Mouse (Mus musculus): Measurements from ENCODE around the gene Prrc2a. TPM values are rescaled to one million over a fixed set of nuclear protein-coding genes. Genes with fewer than 3 reads are reported as not detected.
A peak's percentile ranks its signal among the peaks of the same experiment; 100 is the strongest.
"Not testable (repeated sequence)": the region's sequence is repeated elsewhere in the genome, so short reads cannot be mapped to it uniquely, and the experiment has no call there.

Gene Prrc2a
- total RNA-seq, 2 experiments from 2014 or later = 125 to 144 TPM

DNA sequence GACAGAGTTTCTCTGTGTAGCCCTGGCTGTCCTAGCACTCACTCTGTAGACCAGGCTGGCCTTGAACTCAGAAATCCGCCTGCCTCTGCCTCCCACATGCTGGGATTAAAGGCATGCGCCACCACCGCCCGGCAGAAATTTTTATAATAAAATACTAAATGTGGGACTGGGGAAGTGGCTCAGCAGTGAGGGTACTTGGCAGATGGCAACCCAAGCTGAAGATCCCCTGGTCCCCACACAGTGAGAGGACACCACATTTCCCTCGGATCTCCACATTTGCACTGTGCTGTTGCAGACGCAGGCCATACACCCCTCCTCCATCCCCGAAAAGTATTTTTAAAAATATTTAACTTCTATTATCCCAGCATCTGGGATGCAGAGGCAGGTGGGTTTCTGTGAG lies 31.2 kb downstream of the Prrc2a start:
- no peak for DNase-seq

DNA sequence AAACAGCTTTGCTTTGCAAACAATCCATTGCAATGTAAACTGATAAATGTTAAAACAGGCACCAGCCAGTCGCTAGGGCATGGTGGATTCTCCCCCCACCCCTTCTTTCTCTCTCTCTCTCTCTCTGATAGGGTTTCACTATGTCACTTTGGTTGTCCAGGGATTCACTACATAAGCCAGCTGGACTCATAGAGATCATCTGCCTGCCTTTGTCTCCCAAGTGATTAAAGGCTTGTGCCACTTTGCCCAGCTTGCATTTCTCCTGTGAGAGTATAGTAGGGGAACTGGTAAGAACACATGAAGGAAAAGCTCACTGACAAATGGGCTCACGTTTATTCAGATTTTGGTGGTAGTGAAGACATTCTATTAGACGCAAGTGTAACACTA lies 32.5 kb downstream of the Prrc2a start:
- DNase-seq = no peak

- no peak for DNase-seq
Observed at GRCm38 (mm10) chr17:35131500-35132173, 33.1 kb downstream of the Prrc2a start, which contains the start of gene Apom. TSS of gene Apom (minus strand) at chr17:35132050.

GRCm38 (mm10) chr17:35131038-35131437 lies 33.7 kb downstream of the Prrc2a start:
- no peak for DNase-seq

- no peak for DNase-seq
Observed at GRCm38 (mm10) chr17:35128996-35129395, 35.7 kb downstream of the Prrc2a start.

DNA sequence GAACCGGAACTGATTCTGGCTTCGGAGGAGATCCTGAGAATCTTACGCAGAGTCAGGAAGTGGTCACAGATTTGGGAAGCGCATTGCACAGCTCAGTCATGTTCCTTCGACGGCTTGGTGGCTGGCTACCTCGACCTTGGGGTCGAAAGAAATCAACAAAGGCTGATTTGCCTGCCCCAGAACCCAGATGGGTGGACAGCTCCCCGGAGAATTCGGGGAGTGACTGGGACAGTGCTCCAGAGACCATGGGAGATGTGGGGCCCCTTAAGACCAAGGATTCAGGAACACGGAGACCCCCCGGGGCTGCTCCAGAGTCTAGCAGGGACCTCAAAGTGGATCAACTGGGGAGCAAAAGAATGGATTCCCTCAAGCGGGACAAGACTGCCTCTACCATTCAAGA lies 37.7 kb downstream of the Prrc2a start:
- peak in 1 of 2 experiments; percentile 28 for DNase-seq

GRCm38 (mm10) chr17:35126206-35126611 lies 38.5 kb downstream of the Prrc2a start, which contains the start of gene D17H6S53E:
TSS of gene D17H6S53E (plus strand) at chr17:35126373.
- peak; percentile 85 to 87 for DNase-seq

DNA sequence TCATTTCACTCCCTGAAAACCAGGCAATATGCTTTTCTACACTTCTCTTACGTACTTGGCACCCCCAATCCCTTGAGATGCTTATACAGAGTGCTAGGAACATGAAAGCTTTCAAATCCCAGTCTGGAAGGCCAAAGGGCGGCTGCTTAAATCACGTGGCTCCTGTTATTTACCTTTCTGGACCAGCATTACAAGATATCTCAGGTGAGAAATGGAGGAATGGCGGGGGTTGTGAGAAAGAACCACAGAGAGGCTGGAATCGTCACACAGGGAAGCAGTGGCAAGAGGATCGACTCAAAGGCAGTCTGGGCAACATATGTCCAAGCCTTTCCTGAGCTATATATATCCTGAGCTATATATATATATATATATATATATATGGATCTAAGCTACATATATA lies 39.1 kb downstream of the Prrc2a start:
- no peak for DNase-seq

DNA sequence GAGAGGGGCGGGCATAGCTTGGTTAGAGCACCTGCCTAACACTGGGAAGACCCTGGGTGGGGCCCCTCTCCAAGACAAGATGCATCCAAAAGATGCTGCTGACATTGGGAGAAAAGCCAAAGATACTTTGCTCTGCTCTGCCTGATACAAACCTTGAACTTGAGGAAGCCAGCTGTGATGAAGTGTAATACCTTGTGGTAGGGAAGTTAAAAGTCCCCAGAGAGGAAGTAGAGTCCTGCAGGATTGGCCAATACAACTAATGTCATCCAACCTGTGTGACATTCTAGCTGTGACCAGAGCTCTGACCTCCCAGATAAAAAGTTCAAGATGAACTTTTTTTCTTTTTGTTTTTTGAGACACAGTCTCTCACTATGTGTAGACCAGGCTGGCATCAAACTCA lies 39.6 kb downstream of the Prrc2a start:
- no peak for DNase-seq

DNA sequence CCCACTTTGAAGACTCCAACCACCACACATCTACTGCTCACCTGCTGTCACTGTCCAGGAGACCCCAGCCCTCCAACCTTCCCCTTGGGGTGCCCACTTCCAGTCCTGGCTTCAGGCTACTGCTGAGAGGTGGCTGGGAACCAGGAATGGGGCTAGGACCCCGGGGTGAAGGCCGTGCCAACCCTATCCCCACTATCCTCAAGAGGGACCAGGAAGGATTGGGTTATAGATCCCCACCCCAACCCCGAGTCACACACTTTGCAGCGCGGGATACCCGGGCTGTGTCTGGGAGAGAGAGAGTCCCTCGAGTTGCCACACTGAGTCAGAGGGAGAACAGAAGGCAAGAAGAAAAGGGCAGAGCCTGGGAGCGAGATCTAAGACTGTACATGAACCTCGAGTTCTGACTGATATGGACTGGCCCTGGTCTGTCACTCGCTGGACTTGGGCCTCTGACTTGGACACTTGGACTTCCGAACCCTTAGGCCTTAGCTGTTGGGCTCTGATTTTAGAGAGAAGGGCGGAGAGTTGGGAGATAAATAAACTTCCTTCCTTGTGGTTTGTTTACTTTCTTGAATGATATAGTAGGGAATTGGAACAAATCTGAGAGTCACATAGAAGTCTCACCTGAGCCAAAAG lies 40.3 kb downstream of the Prrc2a start:
- DNase-seq = not testable (repeated sequence)

DNA sequence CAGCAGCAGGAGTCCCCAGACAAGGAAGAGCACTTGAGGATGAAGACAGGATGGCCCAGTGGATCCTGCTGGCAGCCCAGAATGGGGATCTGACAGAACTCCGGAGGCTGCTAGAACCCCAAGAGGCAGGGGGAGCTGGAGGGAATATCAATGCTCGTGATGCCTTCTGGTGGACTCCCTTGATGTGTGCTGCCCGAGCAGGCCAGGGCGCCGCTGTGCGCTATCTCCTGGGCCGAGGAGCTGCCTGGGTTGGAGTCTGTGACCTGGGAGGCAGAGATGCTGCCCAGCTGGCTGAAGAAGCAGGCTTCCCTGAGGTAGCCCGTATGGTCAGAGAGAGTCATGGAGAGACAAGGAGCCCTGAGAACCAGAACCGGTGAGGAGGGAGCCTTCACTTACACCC lies 41.4 kb downstream of the Prrc2a start:
- DNase-seq = not testable (repeated sequence)

DNA sequence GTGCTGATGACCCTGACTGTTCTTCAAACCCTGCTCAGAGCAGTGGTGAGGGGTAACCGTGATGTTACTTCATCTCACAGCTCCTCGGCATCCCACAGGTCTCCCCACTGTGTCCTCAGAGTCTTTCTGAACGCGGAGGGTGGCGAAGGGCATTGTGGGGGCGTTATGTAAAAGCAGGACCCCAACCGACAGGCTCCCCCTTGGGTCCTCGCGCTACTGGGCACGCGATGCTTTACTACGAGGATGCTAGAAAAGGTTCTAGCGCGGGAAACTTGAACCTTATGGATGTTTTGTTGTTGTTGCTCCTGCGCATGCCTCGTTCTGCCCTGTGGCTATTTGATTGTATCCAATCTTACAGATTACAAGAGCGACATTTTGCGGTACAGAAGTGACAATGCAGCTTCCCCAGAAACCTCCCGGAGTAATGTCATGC lies 42.8 kb downstream of the Prrc2a start, which contains the start of gene Csnk2b:
Csnk2b (minus strand) TSS at position 183 of the 433 bp plus-strand sequence.
- DNase-seq = peak; percentile 39 to 53

DNA sequence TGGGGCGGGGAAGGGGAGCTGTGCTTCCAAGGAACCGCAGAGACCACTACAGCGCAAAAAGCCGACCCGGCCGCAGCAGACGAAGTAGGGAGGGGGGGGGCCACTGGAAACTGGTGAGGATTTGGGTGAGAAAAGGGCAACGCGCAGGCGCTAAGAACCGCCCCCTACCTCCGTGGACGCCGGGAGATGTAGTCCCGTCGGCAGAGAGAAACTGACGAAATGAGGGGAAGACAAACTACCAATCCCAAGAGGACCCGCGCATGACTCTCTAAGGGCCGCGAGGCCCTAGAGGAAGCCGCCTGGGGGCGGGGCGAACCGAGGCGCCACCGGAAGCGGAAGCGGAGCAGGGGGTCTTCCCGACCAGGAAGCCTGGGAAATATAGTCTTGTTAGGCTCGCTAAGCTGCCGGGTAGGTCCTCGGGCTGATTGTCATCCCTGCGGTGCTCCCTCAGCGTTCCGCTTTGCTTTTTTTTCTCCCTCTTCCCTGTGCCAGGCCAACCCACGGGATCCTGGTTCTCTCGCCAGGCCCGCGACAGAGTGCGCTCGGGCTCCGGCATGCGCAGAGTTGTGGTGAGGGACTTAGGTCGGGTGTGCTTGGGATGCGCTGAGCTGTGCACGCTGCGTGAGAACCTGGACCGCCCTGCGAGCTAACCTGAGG lies 43.4 kb downstream of the Prrc2a start, which contains the start of gene Gpank1:
Gpank1 (plus strand) TSS at position 313 of the 657 bp plus-strand sequence.
- DNase-seq = peak; percentile 98 to 99

- no peak for DNase-seq
Observed at GRCm38 (mm10) chr17:35120745-35121142, 44.0 kb downstream of the Prrc2a start.

GRCm38 (mm10) chr17:35115046-35116019 lies 49.4 kb downstream of the Prrc2a start, which contains the start of gene Ly6g5b:
TSS of gene Ly6g5b (minus strand) at chr17:35115428.
- DNase-seq = no peak

DNA sequence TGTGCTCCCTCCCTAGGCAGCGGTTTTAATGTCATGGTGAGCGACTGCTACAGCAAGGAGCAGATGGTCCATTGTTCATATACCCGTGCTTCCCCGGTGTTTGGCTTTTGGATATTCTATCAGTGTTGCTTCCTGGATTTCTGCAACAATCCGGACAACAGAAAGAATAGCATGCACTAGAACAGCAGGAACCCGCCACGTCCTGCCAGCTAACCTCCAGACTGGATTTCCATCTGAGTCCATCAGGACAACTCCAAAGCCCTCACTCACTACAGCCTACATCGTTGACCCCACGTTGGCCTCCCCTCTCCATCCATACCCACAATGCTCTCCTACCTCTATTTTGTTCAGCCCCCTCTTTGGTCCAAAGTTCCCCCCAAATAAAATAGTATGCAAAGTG lies 52.9 kb downstream of the Prrc2a start:
- DNase-seq = no peak

- no peak for DNase-seq
Observed at GRCm38 (mm10) chr17:35108097-35108496, 56.6 kb downstream of the Prrc2a start, which contains the start of gene Ly6g5c. TSS of gene Ly6g5c (plus strand) at chr17:35108279.

DNA sequence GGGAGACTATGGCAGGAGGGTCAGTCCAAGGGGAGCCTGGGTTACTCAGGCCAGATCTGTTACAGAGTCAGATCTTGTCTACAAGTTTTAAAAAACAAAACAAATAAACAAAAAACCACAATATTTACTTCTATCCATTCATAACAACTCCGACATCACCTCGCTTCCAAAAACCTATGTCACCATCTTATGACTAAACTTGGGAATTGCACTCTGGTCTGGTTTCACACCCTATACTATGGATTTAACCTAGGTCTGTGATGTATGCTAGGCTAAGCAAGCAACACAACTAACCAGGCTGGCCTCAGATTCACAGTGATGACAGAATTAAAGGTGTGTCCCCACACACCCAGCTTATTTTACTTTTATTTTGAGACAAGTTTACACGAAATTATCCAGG lies 58.2 kb downstream of the Prrc2a start:
- no peak for DNase-seq

GRCm38 (mm10) chr17:35105740-35106389 lies 58.8 kb downstream of the Prrc2a start:
- peak; percentile 33 to 37 for DNase-seq

GRCm38 (mm10) chr17:35104754-35105153 lies 59.9 kb downstream of the Prrc2a start:
- no peak for DNase-seq

GRCm38 (mm10) chr17:35104079-35104478 lies 60.6 kb downstream of the Prrc2a start:
- no peak for DNase-seq
